Mouse (Mus musculus) kidney, postnatal 0 days (tissue): ENCODE data around the gene Fads3. TPM values are rescaled to one million over a fixed set of nuclear protein-coding genes. Genes with fewer than 3 reads are reported as not detected.

Experiments
- ATAC-seq: fragments of 200-750 bp; cut with Nextera tagmentation; replicated peaks from 2 replicates; pipeline ENCODE4 v1.8.0; 2017; ENCODE audit warnings: low read depth, moderate number of reproducible peaks, moderate TSS enrichment, moderate library complexity; ENCODE audit not compliant: low FRiP score
- DNase-seq: peaks from one replicate; pipeline ENCODE4 v3.0.0-alpha.2; 2016; ENCODE audit warnings: low spot score
- H3K27ac ChIP-seq: fragments of 300-500 bp; sonication (generic); 2 replicates; pipeline ENCODE4 v1.5.1; 2014; ENCODE audit warnings: mild to moderate bottlenecking
- H3K27me3 ChIP-seq: fragments of 300-500 bp; sonication (generic); 2 replicates; pipeline ENCODE4 v1.6.1; 2014; ENCODE audit warnings: low read length, mixed read lengths; ENCODE audit not compliant: insufficient read depth
- H3K36me3 ChIP-seq: fragments of 300-500 bp; sonication (generic); 2 replicates; pipeline ENCODE4 v1.6.1; 2014; ENCODE audit warnings: low read length, mixed read lengths; ENCODE audit not compliant: insufficient read depth
- H3K4me1 ChIP-seq: fragments of 300-500 bp; sonication (generic); replicated peaks from 2 replicates; pipeline ENCODE4 v1.6.1; 2014; ENCODE audit warnings: antibody characterized with exemption, low read length, mixed read lengths; ENCODE audit not compliant: insufficient read depth
- H3K4me2 ChIP-seq: fragments of 300-500 bp; sonication (generic); 2 replicates; pipeline ENCODE4 v1.6.1; 2014; ENCODE audit warnings: mild to moderate bottlenecking, low read length, moderate library complexity, mixed read lengths
- H3K4me3 ChIP-seq: fragments of 300-500 bp; sonication (generic); replicated peaks from 2 replicates; pipeline ENCODE4 v1.5.1; 2014; ENCODE audit warnings: low read depth, low read length
- H3K9ac ChIP-seq: fragments of 300-500 bp; sonication (generic); 2 replicates; pipeline ENCODE4 v1.6.1; 2014; ENCODE audit warnings: low read depth, low read length
- H3K9me3 ChIP-seq: fragments of 300-500 bp; sonication (generic); replicated peaks from 2 replicates; pipeline ENCODE4 v1.6.1; 2016; ENCODE audit warnings: low read length, inconsistent platforms, mixed read lengths
- CTCF ChIP-seq: IDR thresholded peaks from 2 replicates; pipeline ENCODE4 v1.5.1; 2016; ENCODE audit warnings: antibody characterized with exemption, low read depth, mild to moderate bottlenecking, moderate library complexity
- WGBS: fragments of 180-500 bp; shearing (Covaris S2); extraction: QIAGEN DNeasy Blood & Tissue Kit; methylation state at CpG from one replicate; pipeline ENCODE4 v1.1.7; 2014; 5-methylcytosine and 5-hydroxymethylcytosine counted together
- polyA plus RNA-seq: library from polyadenylated mRNA; unstranded; fragments of >200 nt; fragmentation: Nextera tagmentation; extraction: Ambion mirVana; gene quantifications from 2 replicates; pipeline ENCODE4 v1.2.1, GENCODE M21; 2015

Gene Fads3
- polyA plus RNA-seq, 1 experiment from 2014 or later = 35.0 TPM

DNA sequence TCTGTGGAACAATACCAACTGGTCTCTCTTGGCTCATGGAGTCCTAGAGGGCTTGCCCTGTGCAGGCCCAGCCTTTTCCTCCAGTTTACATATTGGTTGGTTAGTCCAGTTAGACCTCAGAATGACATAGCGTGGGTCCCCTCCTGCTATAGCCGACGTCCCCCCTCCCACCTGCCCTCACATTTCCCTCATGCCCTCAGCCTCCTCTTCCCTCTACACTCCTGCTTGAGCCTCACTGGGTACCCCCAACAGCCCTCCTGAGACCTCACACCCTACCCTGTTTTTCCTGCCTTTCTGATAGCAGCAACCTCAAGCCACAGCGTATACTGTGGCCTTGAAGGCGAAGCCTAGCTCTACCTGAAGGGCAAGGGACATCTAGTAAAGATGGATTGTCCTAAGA lies 21.5 kb downstream of the Fads3 start:
- no peaks in the 10 kb centered on the region for H3K9me3 ChIP-seq
- TF ChIP-seq CTCF = no peak
- H3K27me3 ChIP-seq = no peaks in the 10 kb centered on the region
- DNase-seq (no peak), ATAC-seq (no peak)
- H3K27ac ChIP-seq = no peak overlapping the region
- peaks cover 18% of the 10 kb centered on the region; the same call in 1 of the 2 replicates for H3K36me3 ChIP-seq
- H3K9ac ChIP-seq = no peak overlapping the region
- no peak overlapping the region for H3K4me2 ChIP-seq
- WGBS = 84% methylated on average over 5 of the region's 5 CpGs
- no peaks in the 10 kb centered on the region; the same call in 1 of the 2 replicates for H3K4me1 ChIP-seq
- no peak overlapping the region for H3K4me3 ChIP-seq

DNA sequence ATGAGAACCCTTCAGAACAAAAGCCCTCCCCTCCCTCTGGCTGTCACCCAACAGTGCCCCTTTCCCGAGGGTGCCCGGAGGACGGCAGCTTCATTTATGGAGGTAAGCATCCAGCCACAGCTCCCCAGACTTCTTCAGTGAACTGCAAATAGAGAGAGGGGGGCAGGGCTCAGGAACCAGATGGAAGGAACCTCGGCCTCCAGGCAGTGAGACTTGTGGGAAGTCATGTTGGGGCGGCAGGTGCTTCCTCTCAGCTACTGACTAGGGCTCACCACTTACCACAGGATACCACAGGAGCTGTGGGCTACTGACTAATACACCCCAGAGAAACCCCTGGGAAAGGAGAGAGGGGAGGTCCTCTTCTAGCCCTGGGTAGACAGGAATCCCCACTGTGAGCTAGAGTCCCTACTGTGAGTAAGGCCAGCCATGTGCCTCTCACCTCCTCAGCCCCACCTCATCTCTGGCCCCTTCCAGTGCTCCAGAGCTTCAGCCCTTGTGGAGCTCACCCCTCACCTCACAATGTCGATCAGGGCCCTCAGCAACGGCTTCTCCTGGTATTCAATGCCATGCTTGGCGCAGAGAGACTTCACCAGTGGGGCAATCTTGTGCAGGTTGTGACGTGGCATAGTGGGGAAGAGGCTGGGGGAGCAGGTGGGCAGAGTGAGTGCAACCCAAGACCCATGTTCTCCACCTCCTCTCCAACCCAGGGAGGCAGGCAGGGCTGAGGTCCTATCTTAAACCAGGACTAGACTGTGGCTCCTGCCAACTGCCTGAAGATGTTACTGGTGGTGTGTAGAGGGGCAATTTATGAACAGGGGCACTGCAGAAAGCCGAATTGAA lies 23.0 kb downstream of the Fads3 start:
- H3K27ac ChIP-seq = no peak overlapping the region
- H3K9ac ChIP-seq = no peak overlapping the region
- H3K27me3 ChIP-seq = no peaks in the 10 kb centered on the region
- WGBS = 80% methylated on average over 10 of the region's 10 CpGs
- no peak for TF ChIP-seq CTCF
- DNase-seq (no peak), ATAC-seq (no peak)
- no peak overlapping the region for H3K4me3 ChIP-seq
- no peaks in the 10 kb centered on the region for H3K9me3 ChIP-seq
- H3K36me3 ChIP-seq = peaks cover 21% of the 10 kb centered on the region; the same call in 1 of the 2 replicates
- H3K4me1 ChIP-seq = no peaks in the 10 kb centered on the region; the same call in 1 of the 2 replicates
- no peak overlapping the region for H3K4me2 ChIP-seq

DNA sequence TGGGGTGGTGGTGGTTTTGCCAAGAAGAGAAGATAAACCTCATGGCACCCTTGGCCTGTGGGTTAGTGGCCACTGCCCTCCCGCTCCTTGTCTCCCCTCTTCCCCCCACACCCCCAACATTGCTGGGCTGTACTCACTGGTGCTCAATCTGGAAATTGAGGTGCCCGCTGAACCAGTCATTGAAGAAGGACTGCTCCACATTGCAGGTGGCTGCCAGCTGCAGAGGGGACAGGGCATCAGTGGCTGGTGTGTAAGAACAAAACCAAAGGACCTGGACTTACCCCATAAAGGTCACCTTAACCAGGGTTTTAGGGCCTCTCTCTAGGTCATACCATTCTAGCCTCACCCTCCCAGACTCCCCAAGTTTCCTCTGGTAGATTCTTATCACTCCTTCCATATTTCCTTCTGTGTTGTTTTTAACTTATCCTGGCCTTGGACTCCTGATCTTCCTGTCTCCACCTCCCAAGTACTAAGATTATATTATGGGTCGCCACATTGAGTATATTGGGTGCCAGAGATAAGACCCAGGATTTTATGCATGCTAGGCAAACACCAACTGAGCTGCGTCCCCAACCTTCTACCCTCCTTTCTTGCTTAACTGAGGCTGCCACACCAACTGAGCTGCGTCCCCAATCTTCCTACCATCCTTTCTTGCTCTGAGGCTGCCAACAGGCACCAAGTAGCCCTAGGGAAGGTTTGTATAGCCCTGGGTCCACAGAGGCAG lies 24.3 kb downstream of the Fads3 start:
- Histone ChIP-seq H3K36me3 (peaks cover 31% of the 10 kb centered on the region), H3K9ac (no peak overlapping the region), H3K9me3 (no peaks in the 10 kb centered on the region), H3K4me1 (no peaks in the 10 kb centered on the region), H3K27me3 (no peaks in the 10 kb centered on the region), H3K4me3 (no peak overlapping the region), H3K27ac (no peak overlapping the region), H3K4me2 (no peak overlapping the region)
- TF ChIP-seq CTCF = no peak
- ATAC-seq (no peak), DNase-seq (no peak)
- 90% methylated on average over 5 of the region's 5 CpGs for WGBS

DNA sequence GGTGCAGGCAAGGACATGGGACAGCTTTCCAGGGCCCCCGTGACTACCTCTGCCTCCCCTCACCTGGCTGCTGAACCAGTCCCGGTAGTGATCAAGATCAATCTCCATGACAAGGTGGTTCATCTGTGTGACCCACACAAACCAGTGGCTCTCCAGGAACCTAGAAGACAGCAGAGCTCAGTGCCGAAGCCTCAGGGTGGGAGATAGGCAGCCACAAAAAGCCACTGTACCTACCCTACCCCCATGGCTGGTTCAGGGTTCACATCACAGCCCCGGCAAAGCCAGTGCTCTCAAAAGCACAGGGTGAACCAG lies 24.8 kb downstream of the Fads3 start:
- no peaks in the 10 kb centered on the region for H3K4me1 ChIP-seq
- DNase-seq = no peak
- no peak overlapping the region for H3K27ac ChIP-seq
- no peaks in the 10 kb centered on the region for H3K27me3 ChIP-seq
- no peak overlapping the region for H3K4me3 ChIP-seq
- no peak for ATAC-seq
- no peaks in the 10 kb centered on the region for H3K9me3 ChIP-seq
- TF ChIP-seq CTCF = no peak
- no peak overlapping the region for H3K4me2 ChIP-seq
- WGBS = 87% methylated on average over 4 of the region's 4 CpGs
- no peak overlapping the region for H3K9ac ChIP-seq
- H3K36me3 ChIP-seq = peaks cover 31% of the 10 kb centered on the region

DNA sequence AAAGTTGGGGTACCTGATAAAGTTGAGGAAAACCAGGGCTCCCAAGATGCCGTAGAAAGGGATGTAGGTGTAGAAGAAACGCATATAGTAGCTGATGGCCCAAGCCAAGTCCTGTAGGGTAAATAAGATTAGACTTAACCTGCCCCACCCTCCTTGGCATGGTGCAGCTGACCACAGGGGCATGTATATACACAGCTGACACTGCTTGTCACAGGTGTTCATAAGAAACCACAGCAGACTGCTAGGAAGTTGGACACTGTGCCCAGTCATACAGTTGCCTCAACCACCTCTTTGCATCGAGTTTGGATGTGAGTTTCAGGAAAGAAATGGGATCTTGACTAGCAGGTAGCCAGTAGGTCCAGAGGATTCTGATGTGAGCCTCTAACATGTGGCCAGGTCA lies 25.1 kb downstream of the Fads3 start:
- Histone ChIP-seq H3K9me3 (no peaks in the 10 kb centered on the region), H3K4me3 (no peak overlapping the region), H3K27ac (no peak overlapping the region), H3K9ac (no peak overlapping the region), H3K4me1 (no peaks in the 10 kb centered on the region), H3K4me2 (no peak overlapping the region), H3K27me3 (no peaks in the 10 kb centered on the region), H3K36me3 (peaks cover 31% of the 10 kb centered on the region)
- WGBS = 94% methylated on average over 3 of the region's 3 CpGs
- TF ChIP-seq CTCF = no peak
- ATAC-seq = no peak
- no peak for DNase-seq

DNA sequence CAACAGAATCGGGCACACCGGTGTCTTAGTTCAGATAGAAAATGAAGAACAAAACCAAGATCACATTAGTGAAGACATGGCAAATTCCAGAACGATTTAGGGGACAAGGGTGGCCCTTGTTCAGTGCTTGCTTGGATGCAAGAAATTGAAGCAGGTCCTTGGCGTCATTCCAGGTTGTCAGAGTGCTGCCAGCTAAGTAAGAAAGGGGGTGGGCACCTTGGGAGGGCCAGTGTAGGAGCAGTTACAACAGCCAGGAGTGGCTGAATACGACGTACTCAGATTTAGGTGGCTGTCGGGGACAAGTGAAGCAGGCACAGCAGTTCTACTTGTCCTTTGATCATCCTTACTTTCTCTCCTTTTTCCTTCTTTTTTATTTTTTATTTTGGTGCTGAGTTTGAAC lies 26.3 kb downstream of the Fads3 start:
- WGBS = 87% methylated on average over 7 of the region's 7 CpGs
- Histone ChIP-seq H3K9me3 (no peaks in the 10 kb centered on the region), H3K27me3 (no peaks in the 10 kb centered on the region), H3K27ac (no peak overlapping the region), H3K4me2 (no peak overlapping the region), H3K9ac (no peak overlapping the region), H3K4me3 (no peak overlapping the region), H3K4me1 (no peaks in the 10 kb centered on the region), H3K36me3 (peaks cover 28% of the 10 kb centered on the region)
- DNase-seq (no peak), ATAC-seq (no peak)
- no peak for TF ChIP-seq CTCF
